Mouse (Mus musculus) heart, adult 2 months (tissue): Measurements from ENCODE around the gene Nrxn3.

Source experiments
- CTCF ChIP-seq: fragments of 200-600 bp; IDR thresholded peaks from 2 replicates; pipeline ENCODE4 v1.8.1; 2022; ENCODE audit warnings: antibody characterized with exemption, mild to moderate bottlenecking, moderate library complexity
- POLR2A ChIP-seq: fragments of 200-500 bp; IDR thresholded peaks from 2 replicates; pipeline ENCODE4 v1.6.1; 2011; ENCODE audit warnings: mild to moderate bottlenecking, low read depth, low read length, control low read depth; ENCODE audit not compliant: insufficient read depth

GRCm38 (mm10) chr12:89134333-89134732 is 411.7 kb downstream of the Nrxn3 start:
- TF ChIP-seq POLR2A (no peak), CTCF (peak; percentile 54)
